Mouse (Mus musculus): ENCODE data around the gene Kazn. TPM values are rescaled to one million over a fixed set of nuclear protein-coding genes. Genes with fewer than 3 reads are reported as not detected.

The Kazn gene
- polyA plus RNA-seq, 1 experiment = not detected

DNA sequence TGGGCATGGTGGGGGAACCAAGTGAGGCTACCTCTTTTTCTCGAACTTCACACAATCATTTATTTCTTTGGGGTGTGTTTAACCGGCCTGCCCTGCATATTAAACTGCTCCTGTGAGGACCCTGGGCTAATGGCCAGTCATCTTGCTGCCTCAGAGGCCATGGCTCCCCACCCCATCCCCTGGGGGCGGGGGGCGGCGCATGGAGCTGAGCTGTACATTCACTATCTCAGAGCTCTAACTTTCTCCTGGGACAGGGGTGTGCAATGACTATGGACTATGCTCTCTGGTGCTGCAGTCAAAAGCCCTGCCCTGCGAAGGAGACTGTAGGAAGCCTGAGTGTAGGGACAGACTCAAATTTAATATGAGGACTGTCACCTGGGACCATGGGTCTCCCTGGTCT lies 22.2 kb downstream of the Kazn start:
- no peak overlapping the region for H3ac ChIP-seq (ENCODE audit: control insufficient read depth, insufficient read length, low read depth)
- H3K4me3 ChIP-seq (ENCODE audit: insufficient read depth, poor library complexity, severe bottlenecking) = no peak overlapping the region
- H3K36me3 ChIP-seq (ENCODE audit: control insufficient read depth, insufficient read depth) = no peaks in the 10 kb centered on the region
- TF ChIP-seq MYOG (IDR thresholded peaks at IDR 0.05; ENCODE audit: control insufficient read depth, extremely low read depth, insufficient read length) (no peak), USF1 (IDR thresholded peaks at IDR 0.05; ENCODE audit: low read depth) (no peak), MYOD1 (IDR thresholded peaks at IDR 0.05; ENCODE audit: control insufficient read depth, insufficient read length, low read depth) (no peak), CTCF (IDR thresholded peaks at IDR 0.05; ENCODE audit: control insufficient read depth, insufficient read depth, insufficient read length) (no peak), CEBPB (IDR thresholded peaks at IDR 0.05; ENCODE audit: low read depth) (no peak), MAX (IDR thresholded peaks at IDR 0.05) (no peak), FOSL1 (IDR thresholded peaks at IDR 0.05; ENCODE audit: insufficient read depth, low read length, poor library complexity, severe bottlenecking) (no peak)
- H3K79me3 ChIP-seq (ENCODE audit: low read depth) = no peaks in the 10 kb centered on the region
- H3K79me2 ChIP-seq (ENCODE audit: control insufficient read depth, insufficient read depth) = no peaks in the 10 kb centered on the region
- no peaks in the 10 kb centered on the region for H3K27me3 ChIP-seq (ENCODE audit: control insufficient read depth, insufficient read depth, insufficient read length)

DNA sequence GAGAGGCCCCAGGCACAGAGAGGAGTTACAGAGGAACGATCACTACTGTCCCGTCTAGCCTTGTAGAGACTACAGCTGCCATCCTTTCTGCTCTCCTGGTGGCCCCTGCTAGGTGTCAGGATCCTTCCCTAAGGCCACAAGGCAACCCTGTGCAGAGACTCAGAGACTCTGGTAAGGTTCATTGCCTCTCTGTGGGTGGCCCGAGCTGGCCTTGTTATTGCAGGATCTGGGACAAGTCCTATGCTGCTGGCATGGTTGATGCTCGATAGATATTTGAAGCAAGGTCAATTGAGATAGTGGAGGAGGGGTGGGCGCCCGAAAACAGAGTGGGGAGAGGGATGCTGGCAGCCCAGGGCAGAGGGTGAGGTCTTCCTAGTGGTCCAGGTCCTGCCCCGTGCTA lies 23.4 kb downstream of the Kazn start:
- Histone ChIP-seq H3ac (ENCODE audit: control insufficient read depth, insufficient read length, low read depth) (no peak overlapping the region), H3K27me3 (ENCODE audit: control insufficient read depth, insufficient read depth, insufficient read length) (no peaks in the 10 kb centered on the region), H3K79me2 (ENCODE audit: control insufficient read depth, insufficient read depth) (no peaks in the 10 kb centered on the region), H3K79me3 (ENCODE audit: low read depth) (no peaks in the 10 kb centered on the region), H3K36me3 (ENCODE audit: control insufficient read depth, insufficient read depth) (no peaks in the 10 kb centered on the region), H3K4me3 (ENCODE audit: insufficient read depth, poor library complexity, severe bottlenecking) (no peak overlapping the region)
- TF ChIP-seq MYOG (IDR thresholded peaks at IDR 0.05; ENCODE audit: control insufficient read depth, extremely low read depth, insufficient read length) = no peak
- TF ChIP-seq MYOD1 (IDR thresholded peaks at IDR 0.05; ENCODE audit: control insufficient read depth, insufficient read length, low read depth) = no peak
- TF ChIP-seq MAX (IDR thresholded peaks at IDR 0.05) = no peak
- TF ChIP-seq FOSL1 (IDR thresholded peaks at IDR 0.05; ENCODE audit: insufficient read depth, low read length, poor library complexity, severe bottlenecking) = no peak
- TF ChIP-seq USF1 (IDR thresholded peaks at IDR 0.05; ENCODE audit: low read depth) = no peak
- TF ChIP-seq CTCF (IDR thresholded peaks at IDR 0.05; ENCODE audit: control insufficient read depth, insufficient read depth, insufficient read length) = no peak
- no peak for TF ChIP-seq CEBPB (IDR thresholded peaks at IDR 0.05; ENCODE audit: low read depth)

DNA sequence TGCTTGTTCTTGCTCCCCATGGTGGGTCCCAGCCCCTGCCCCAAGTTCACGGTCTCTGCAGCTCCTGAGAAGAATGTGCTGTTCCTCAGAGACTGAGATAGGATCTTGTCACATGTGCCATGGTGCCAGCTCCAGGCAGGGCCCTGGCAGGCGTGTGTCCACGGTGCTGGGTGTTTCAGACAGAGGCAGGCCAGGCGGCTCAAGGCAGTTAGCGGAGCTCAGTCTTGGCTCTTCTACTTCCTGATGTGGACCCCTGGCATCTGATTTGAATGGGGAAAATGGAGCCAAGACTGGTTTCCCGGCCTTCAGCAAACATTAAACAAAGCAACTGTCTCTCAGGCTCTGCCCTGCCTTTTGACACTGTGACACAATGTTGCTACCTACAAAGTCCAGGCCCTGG lies 24.7 kb downstream of the Kazn start:
- Histone ChIP-seq H3K36me3 (ENCODE audit: control insufficient read depth, insufficient read depth) (no peaks in the 10 kb centered on the region), H3K4me3 (ENCODE audit: insufficient read depth, poor library complexity, severe bottlenecking) (no peak overlapping the region), H3K27me3 (ENCODE audit: control insufficient read depth, insufficient read depth, insufficient read length) (no peaks in the 10 kb centered on the region), H3K79me2 (ENCODE audit: control insufficient read depth, insufficient read depth) (no peaks in the 10 kb centered on the region), H3ac (ENCODE audit: control insufficient read depth, insufficient read length, low read depth) (no peak overlapping the region), H3K79me3 (ENCODE audit: low read depth) (no peaks in the 10 kb centered on the region)
- TF ChIP-seq FOSL1 (IDR thresholded peaks at IDR 0.05; ENCODE audit: insufficient read depth, low read length, poor library complexity, severe bottlenecking) = no peak
- no peak for TF ChIP-seq CEBPB (IDR thresholded peaks at IDR 0.05; ENCODE audit: low read depth)
- TF ChIP-seq MAX (IDR thresholded peaks at IDR 0.05) = no peak
- no peak for TF ChIP-seq USF1 (IDR thresholded peaks at IDR 0.05; ENCODE audit: low read depth)
- TF ChIP-seq MYOG (IDR thresholded peaks at IDR 0.05; ENCODE audit: control insufficient read depth, extremely low read depth, insufficient read length) = no peak
- TF ChIP-seq MYOD1 (IDR thresholded peaks at IDR 0.05; ENCODE audit: control insufficient read depth, insufficient read length, low read depth) = no peak
- no peak for TF ChIP-seq CTCF (IDR thresholded peaks at IDR 0.05; ENCODE audit: control insufficient read depth, insufficient read depth, insufficient read length)

DNA sequence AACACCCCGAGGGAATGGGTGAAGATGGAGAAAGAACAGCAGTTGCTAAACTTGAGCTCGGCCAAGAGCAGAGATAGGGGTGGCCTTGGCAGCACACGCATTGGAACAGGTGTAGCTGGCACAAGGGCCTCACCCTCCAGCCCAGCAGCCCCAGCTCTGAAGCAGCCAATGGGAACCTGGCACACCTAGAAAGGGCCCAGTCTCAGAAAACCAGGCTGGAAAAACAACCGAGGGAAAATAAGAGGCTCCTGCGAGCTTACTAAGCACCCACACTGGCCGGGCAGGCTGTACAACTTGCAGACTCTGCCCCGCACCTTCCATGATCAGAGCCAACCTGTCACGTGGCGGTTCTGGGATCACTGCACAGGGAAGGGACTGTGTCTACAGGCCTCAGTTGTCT lies 26.8 kb downstream of the Kazn start:
- Histone ChIP-seq H3ac (ENCODE audit: control insufficient read depth, insufficient read length, low read depth) (no peak overlapping the region), H3K36me3 (ENCODE audit: control insufficient read depth, insufficient read depth) (no peaks in the 10 kb centered on the region), H3K27me3 (ENCODE audit: control insufficient read depth, insufficient read depth, insufficient read length) (no peaks in the 10 kb centered on the region), H3K79me2 (ENCODE audit: control insufficient read depth, insufficient read depth) (no peaks in the 10 kb centered on the region), H3K4me3 (ENCODE audit: insufficient read depth, poor library complexity, severe bottlenecking) (no peak overlapping the region), H3K79me3 (ENCODE audit: low read depth) (no peaks in the 10 kb centered on the region)
- TF ChIP-seq MAX (IDR thresholded peaks at IDR 0.05) (no peak), MYOG (IDR thresholded peaks at IDR 0.05; ENCODE audit: control insufficient read depth, extremely low read depth, insufficient read length) (no peak), USF1 (IDR thresholded peaks at IDR 0.05; ENCODE audit: low read depth) (no peak), CTCF (IDR thresholded peaks at IDR 0.05; ENCODE audit: control insufficient read depth, insufficient read depth, insufficient read length) (no peak), MYOD1 (IDR thresholded peaks at IDR 0.05; ENCODE audit: control insufficient read depth, insufficient read length, low read depth) (no peak), FOSL1 (IDR thresholded peaks at IDR 0.05; ENCODE audit: insufficient read depth, low read length, poor library complexity, severe bottlenecking) (no peak), CEBPB (IDR thresholded peaks at IDR 0.05; ENCODE audit: low read depth) (no peak)

DNA sequence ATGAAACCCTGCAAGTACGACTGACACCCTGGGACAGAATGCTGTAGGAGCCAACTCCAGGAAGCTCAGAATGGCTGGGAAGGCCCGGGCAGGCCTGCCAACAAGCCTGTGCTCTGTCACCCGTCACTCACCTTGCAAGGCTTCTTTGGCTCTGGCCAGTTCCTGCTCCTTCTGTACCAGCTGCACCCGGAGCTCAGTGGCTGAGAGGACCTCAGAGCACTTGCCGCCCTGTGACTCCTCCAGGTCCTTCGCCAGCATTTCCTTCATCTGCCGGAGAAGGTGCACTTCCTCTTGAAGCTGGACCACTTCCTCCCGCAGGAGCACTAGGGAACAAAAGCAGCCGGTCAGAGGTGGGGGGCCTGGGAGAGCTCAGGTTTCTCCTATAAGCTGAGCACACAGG lies 29.3 kb downstream of the Kazn start:
- H3K79me2 ChIP-seq (ENCODE audit: control insufficient read depth, insufficient read depth) = no peaks in the 10 kb centered on the region
- H3K36me3 ChIP-seq (ENCODE audit: control insufficient read depth, insufficient read depth) = no peaks in the 10 kb centered on the region
- H3K27me3 ChIP-seq (ENCODE audit: control insufficient read depth, insufficient read depth, insufficient read length) = no peaks in the 10 kb centered on the region
- TF ChIP-seq USF1 (IDR thresholded peaks at IDR 0.05; ENCODE audit: low read depth) = no peak
- no peak for TF ChIP-seq MYOG (IDR thresholded peaks at IDR 0.05; ENCODE audit: control insufficient read depth, extremely low read depth, insufficient read length)
- TF ChIP-seq MYOD1 (IDR thresholded peaks at IDR 0.05; ENCODE audit: control insufficient read depth, insufficient read length, low read depth) = no peak
- TF ChIP-seq MAX (IDR thresholded peaks at IDR 0.05) = no peak
- H3K79me3 ChIP-seq (ENCODE audit: low read depth) = no peaks in the 10 kb centered on the region
- H3K4me3 ChIP-seq (ENCODE audit: insufficient read depth, poor library complexity, severe bottlenecking) = no peak overlapping the region
- H3ac ChIP-seq (ENCODE audit: control insufficient read depth, insufficient read length, low read depth) = no peak overlapping the region

DNA sequence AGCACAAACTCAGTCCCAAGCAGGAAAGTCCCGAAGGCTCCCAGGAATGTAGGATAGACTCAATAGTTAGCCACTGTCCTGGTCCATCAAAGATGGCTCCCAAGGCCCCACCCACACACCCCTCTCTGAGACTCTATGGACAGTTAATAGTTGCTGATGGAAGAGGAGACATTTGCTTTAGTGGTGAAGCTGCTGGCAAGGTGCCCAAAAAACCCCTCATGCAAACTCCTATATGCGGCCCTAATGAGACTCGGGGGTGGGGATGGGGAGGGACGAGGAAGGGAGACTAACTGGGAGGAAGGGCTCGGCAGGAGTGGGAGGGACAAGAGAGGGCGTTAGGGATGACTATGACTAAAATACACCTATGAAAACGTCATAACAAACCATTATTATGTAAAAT lies 29.7 kb downstream of the Kazn start:
- H3ac ChIP-seq (ENCODE audit: control insufficient read depth, insufficient read length, low read depth) = no peak overlapping the region
- no peaks in the 10 kb centered on the region for H3K79me3 ChIP-seq (ENCODE audit: low read depth)
- no peaks in the 10 kb centered on the region for H3K36me3 ChIP-seq (ENCODE audit: control insufficient read depth, insufficient read depth)
- H3K4me3 ChIP-seq (ENCODE audit: insufficient read depth, poor library complexity, severe bottlenecking) = no peak overlapping the region
- no peaks in the 10 kb centered on the region for H3K79me2 ChIP-seq (ENCODE audit: control insufficient read depth, insufficient read depth)
- no peaks in the 10 kb centered on the region for H3K27me3 ChIP-seq (ENCODE audit: control insufficient read depth, insufficient read depth, insufficient read length)
- no peak for TF ChIP-seq FOSL1 (IDR thresholded peaks at IDR 0.05; ENCODE audit: insufficient read depth, low read length, poor library complexity, severe bottlenecking)
- TF ChIP-seq MYOG (IDR thresholded peaks at IDR 0.05; ENCODE audit: control insufficient read depth, extremely low read depth, insufficient read length) = no peak
- no peak for TF ChIP-seq MAX (IDR thresholded peaks at IDR 0.05)
- TF ChIP-seq USF1 (IDR thresholded peaks at IDR 0.05; ENCODE audit: low read depth) = no peak
- no peak for TF ChIP-seq CEBPB (IDR thresholded peaks at IDR 0.05; ENCODE audit: low read depth)
- no peak for TF ChIP-seq CTCF (IDR thresholded peaks at IDR 0.05; ENCODE audit: control insufficient read depth, insufficient read depth, insufficient read length)
- TF ChIP-seq MYOD1 (IDR thresholded peaks at IDR 0.05; ENCODE audit: control insufficient read depth, insufficient read length, low read depth) = no peak

Data from C2C12 (cell line).